Mouse (Mus musculus): ENCODE data around the gene Fbxo42. TPM values are rescaled to one million over a fixed set of nuclear protein-coding genes. Genes with fewer than 3 reads are reported as not detected.

Gene Fbxo42
- polyA plus RNA-seq, 1 experiment from 2014 or later, result 31.9 TPM

GRCm38 (mm10) chr4:141235537-141236111, 87.9 kb downstream of the Fbxo42 start:
- Histone ChIP-seq H3K27ac (replicated peaks; ENCODE audit: low read depth, low read length) (no peak overlapping the region), H3K9me3 (ENCODE audit: control insufficient read depth, low read length) (no peaks in the 10 kb centered on the region), H3K36me3 (ENCODE audit: control insufficient read depth, insufficient read depth, low read length) (no peaks in the 10 kb centered on the region), H3K9ac (replicated peaks; ENCODE audit: low read length) (no peak overlapping the region), H3K4me2 (ENCODE audit: low read length) (no peak overlapping the region), H3K4me3 (replicated peaks; ENCODE audit: low read depth, low read length) (no peak overlapping the region), H3K4me1 (ENCODE audit: control insufficient read depth, insufficient read depth, low read length) (peaks cover 6% of the 10 kb centered on the region; the same call in 1 of the 2 replicates), H3K27me3 (ENCODE audit: control insufficient read depth, insufficient read depth, low read length) (peaks cover 26% of the 10 kb centered on the region)
- WGBS, result 75% methylated on average over 6 of the region's 6 CpGs
- DNase-seq (no peak), ATAC-seq (ENCODE audit: low FRiP score, low TSS enrichment) (no peak)

- H3K27me3 ChIP-seq (ENCODE audit: control insufficient read depth, insufficient read depth, low read length), result peaks cover 39% of the 10 kb centered on the region
- H3K4me2 ChIP-seq (ENCODE audit: low read length), result no peak overlapping the region
- H3K9ac ChIP-seq (replicated peaks; ENCODE audit: low read length), result no peak overlapping the region
- ATAC-seq (ENCODE audit: low FRiP score, low TSS enrichment), result no peak
- no peaks in the 10 kb centered on the region for H3K36me3 ChIP-seq (ENCODE audit: control insufficient read depth, insufficient read depth, low read length)
- 79% methylated on average over 3 of the region's 3 CpGs for WGBS
- H3K4me3 ChIP-seq (replicated peaks; ENCODE audit: low read depth, low read length), result no peak overlapping the region
- peaks cover 6% of the 10 kb centered on the region; the same call in 1 of the 2 replicates for H3K4me1 ChIP-seq (ENCODE audit: control insufficient read depth, insufficient read depth, low read length)
- no peak for DNase-seq
- H3K9me3 ChIP-seq (ENCODE audit: control insufficient read depth, low read length), result no peaks in the 10 kb centered on the region
- no peak overlapping the region for H3K27ac ChIP-seq (replicated peaks; ENCODE audit: low read depth, low read length)
These were observed 89.1 kb downstream of the Fbxo42 start for GRCm38 (mm10) chr4:141236856-141237255.

DNA sequence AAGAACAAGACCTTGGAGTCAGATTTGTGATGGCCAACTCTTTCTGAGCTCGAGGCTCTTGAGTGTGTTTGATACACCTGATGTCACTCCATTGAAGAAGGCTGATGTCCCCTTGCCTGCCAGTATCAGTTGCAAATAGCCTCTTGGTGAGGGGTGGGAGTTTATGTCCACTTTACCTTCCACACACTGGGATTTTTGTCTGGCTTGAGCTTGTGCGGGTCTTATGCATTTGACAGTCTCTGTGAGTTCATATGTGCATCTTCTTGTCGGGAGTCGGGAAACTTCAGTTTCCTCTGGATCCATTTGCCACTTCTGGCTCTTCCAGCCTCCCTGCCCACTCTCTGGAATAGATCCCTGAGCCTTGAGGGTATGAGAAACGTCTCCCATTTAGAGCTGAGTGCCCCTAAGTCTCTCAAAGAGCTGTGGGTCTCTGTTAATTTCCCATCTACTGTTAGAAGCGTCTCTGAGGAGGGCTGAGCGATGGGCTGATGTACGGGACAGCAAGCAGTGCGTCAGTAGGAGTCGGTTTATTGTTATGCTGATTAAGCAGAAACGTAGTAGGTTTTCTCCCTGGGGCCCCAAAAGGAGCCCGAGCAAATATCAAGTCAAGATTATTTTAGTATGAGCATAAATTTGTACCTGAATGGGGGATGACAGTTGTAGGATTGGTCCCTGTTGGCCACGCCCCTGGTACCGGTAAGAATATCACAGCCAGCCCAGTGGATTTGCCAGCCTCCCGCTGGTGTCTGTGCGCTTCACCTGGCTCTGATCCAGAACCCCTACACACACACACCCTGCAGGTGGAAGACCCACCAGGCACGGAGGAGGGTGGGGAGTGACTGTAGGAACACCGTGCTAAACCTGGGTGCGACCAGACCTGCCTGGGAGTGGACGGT, 91.0 kb downstream of the Fbxo42 start:
- Histone ChIP-seq H3K4me2 (ENCODE audit: low read length) (peak overlapping the region; percentile 59), H3K36me3 (ENCODE audit: control insufficient read depth, insufficient read depth, low read length) (no peaks in the 10 kb centered on the region), H3K27me3 (ENCODE audit: control insufficient read depth, insufficient read depth, low read length) (peaks cover 44% of the 10 kb centered on the region), H3K27ac (replicated peaks; ENCODE audit: low read depth, low read length) (no peak overlapping the region), H3K4me1 (ENCODE audit: control insufficient read depth, insufficient read depth, low read length) (peaks cover 13% of the 10 kb centered on the region), H3K9ac (replicated peaks; ENCODE audit: low read length) (peak overlapping the region; percentile 17; the same call in 1 of the 2 replicates), H3K4me3 (replicated peaks; ENCODE audit: low read depth, low read length) (peak overlapping the region; percentile 28), H3K9me3 (ENCODE audit: control insufficient read depth, low read length) (no peaks in the 10 kb centered on the region)
- no peak for ATAC-seq (ENCODE audit: low FRiP score, low TSS enrichment)
- DNase-seq, result no peak
- 3% methylated on average over 20 of the region's 20 CpGs for WGBS

DNA sequence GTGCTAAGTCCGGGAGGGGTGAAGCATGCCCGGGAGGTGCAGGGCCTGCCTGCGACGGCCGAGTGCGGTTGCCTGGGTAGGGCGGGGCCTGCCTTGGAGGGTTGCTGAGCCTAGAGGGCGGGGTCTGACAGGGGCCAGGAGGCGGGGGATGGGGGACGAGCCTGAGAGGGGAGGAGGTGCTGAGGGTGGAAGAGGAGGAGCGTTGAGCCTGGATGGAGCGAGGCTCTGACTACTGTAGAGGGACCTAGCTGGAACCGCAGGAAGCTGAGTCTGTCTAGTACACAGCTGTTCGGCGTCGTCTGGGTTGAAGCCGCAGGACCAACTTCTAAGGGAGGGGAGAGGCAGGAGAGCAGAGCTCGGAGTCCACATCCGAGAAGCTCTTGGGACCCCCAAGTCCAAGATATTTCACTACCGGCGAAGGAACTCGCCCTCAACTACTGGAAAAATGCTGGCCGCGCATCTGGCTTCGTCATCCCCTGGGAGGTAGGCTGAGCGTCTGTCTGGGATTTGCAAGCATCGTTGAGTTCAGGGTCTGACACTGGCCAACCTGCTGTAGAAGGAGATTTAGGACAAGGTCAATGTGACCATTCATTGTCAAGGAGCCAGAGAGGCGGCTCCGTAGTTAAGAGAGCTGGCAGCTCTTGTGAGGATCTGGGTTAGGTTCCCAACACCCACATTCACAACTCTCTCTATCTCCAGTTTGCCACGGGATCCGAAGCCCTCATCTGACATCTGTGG, 91.8 kb downstream of the Fbxo42 start, which contains the start of gene Arhgef19:
Gene Arhgef19 (plus strand): TSS at position 112 of the 738 bp plus-strand sequence.
- H3K4me2 ChIP-seq (ENCODE audit: low read length), result peak within 1 kb of the TSS; percentile 59
- H3K9me3 ChIP-seq (ENCODE audit: control insufficient read depth, low read length), result no peaks in the 10 kb centered on the region
- no peak within 1 kb of the TSS for H3K27ac ChIP-seq (replicated peaks; ENCODE audit: low read depth, low read length)
- whole genome bisulfite sequencing, result 2% methylated on average over 31 of the region's 31 CpGs
- ATAC-seq (ENCODE audit: low FRiP score, low TSS enrichment) (peak; percentile 86), DNase-seq (peak; percentile 80)
- H3K9ac ChIP-seq (replicated peaks; ENCODE audit: low read length), result peak within 1 kb of the TSS; percentile 17; the same call in 1 of the 2 replicates
- H3K27me3 ChIP-seq (ENCODE audit: control insufficient read depth, insufficient read depth, low read length), result peaks cover 44% of the 10 kb centered on the region
- peaks cover 16% of the 10 kb centered on the region for H3K4me1 ChIP-seq (ENCODE audit: control insufficient read depth, insufficient read depth, low read length)
- H3K36me3 ChIP-seq (ENCODE audit: control insufficient read depth, insufficient read depth, low read length), result no peaks in the 10 kb centered on the region
- peak within 1 kb of the TSS; percentile 28 for H3K4me3 ChIP-seq (replicated peaks; ENCODE audit: low read depth, low read length)

DNA sequence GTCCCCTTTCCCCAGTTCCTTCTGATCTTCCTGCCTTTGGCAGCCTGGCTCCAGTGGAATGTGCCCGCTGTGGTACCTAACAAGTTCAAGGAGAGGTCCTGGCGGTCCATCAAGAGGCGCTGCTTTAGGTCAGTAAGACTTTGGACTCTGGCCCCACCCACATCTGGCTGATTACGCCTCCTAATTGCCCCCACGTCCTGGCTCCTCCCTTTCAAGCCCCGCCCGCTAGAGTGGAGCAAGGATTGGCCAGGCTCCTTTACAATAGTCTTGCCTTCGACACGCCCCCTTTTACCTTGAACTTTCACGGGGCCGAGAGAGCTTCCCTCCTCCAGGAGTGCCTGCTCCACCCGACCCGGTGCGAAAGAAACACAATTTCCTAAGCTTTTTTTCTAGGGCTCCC, 92.9 kb downstream of the Fbxo42 start:
- no peak for DNase-seq
- no peaks in the 10 kb centered on the region for H3K36me3 ChIP-seq (ENCODE audit: control insufficient read depth, insufficient read depth, low read length)
- H3K4me1 ChIP-seq (ENCODE audit: control insufficient read depth, insufficient read depth, low read length), result peaks cover 22% of the 10 kb centered on the region
- H3K4me3 ChIP-seq (replicated peaks; ENCODE audit: low read depth, low read length), result no peak overlapping the region
- no peak for ATAC-seq (ENCODE audit: low FRiP score, low TSS enrichment)
- no peak overlapping the region for H3K27ac ChIP-seq (replicated peaks; ENCODE audit: low read depth, low read length)
- peaks cover 50% of the 10 kb centered on the region for H3K27me3 ChIP-seq (ENCODE audit: control insufficient read depth, insufficient read depth, low read length)
- no peak overlapping the region for H3K9ac ChIP-seq (replicated peaks; ENCODE audit: low read length)
- H3K4me2 ChIP-seq (ENCODE audit: low read length), result no peak overlapping the region
- no peaks in the 10 kb centered on the region for H3K9me3 ChIP-seq (ENCODE audit: control insufficient read depth, low read length)
- 2% methylated on average over 14 of the region's 14 CpGs for WGBS

- no peak overlapping the region for H3K27ac ChIP-seq (replicated peaks; ENCODE audit: low read depth, low read length)
- H3K9ac ChIP-seq (replicated peaks; ENCODE audit: low read length), result no peak overlapping the region
- H3K4me2 ChIP-seq (ENCODE audit: low read length), result no peak overlapping the region
- peaks cover 62% of the 10 kb centered on the region for H3K27me3 ChIP-seq (ENCODE audit: control insufficient read depth, insufficient read depth, low read length)
- H3K4me1 ChIP-seq (ENCODE audit: control insufficient read depth, insufficient read depth, low read length), result peaks cover 30% of the 10 kb centered on the region
- DNase-seq, result no peak
- no peak for ATAC-seq (ENCODE audit: low FRiP score, low TSS enrichment)
- no peaks in the 10 kb centered on the region for H3K36me3 ChIP-seq (ENCODE audit: control insufficient read depth, insufficient read depth, low read length)
- H3K4me3 ChIP-seq (replicated peaks; ENCODE audit: low read depth, low read length), result no peak overlapping the region
- no peaks in the 10 kb centered on the region for H3K9me3 ChIP-seq (ENCODE audit: control insufficient read depth, low read length)
- 30% methylated on average over 15 of the region's 15 CpGs for WGBS
These were observed 94.1 kb downstream of the Fbxo42 start for GRCm38 (mm10) chr4:141241861-141242260.

DNA sequence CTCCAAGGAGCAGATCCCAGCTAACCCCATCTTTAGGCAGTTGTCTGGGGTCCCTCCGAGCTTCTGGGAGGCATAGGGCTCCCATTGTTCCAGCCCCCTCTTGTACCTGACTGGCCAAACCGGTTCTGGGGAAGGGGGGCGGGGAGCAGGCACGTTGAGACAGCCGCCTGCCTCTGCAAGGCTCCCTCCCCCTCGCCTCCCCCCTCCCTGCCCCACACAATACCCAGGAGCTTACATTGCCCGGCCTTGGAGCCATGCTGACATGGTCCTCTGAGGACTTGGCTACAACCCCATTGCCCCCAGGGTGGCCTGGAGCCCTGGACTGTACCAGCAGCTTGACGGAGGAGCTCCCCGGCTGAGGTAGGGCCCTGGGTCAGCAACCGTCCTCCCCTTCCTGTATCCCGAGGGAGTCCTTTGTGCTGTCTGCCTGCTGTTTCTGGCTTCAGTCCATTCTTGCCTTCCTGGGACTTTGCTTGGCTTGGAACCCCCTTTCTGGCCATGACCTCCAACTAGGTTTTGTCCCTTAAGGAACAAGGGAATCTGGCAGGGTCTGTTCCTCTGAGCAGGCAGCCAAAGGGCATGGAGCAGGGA, 95.0 kb downstream of the Fbxo42 start:
- Histone ChIP-seq H3K4me3 (replicated peaks; ENCODE audit: low read depth, low read length) (no peak overlapping the region), H3K9me3 (ENCODE audit: control insufficient read depth, low read length) (no peaks in the 10 kb centered on the region), H3K4me1 (ENCODE audit: control insufficient read depth, insufficient read depth, low read length) (peaks cover 39% of the 10 kb centered on the region), H3K4me2 (ENCODE audit: low read length) (no peak overlapping the region), H3K27me3 (ENCODE audit: control insufficient read depth, insufficient read depth, low read length) (peaks cover 70% of the 10 kb centered on the region), H3K27ac (replicated peaks; ENCODE audit: low read depth, low read length) (no peak overlapping the region), H3K36me3 (ENCODE audit: control insufficient read depth, insufficient read depth, low read length) (no peaks in the 10 kb centered on the region), H3K9ac (replicated peaks; ENCODE audit: low read length) (no peak overlapping the region)
- 8% methylated on average over 11 of the region's 11 CpGs for WGBS
- DNase-seq (peak; percentile 26), ATAC-seq (ENCODE audit: low FRiP score, low TSS enrichment) (no peak)

DNA sequence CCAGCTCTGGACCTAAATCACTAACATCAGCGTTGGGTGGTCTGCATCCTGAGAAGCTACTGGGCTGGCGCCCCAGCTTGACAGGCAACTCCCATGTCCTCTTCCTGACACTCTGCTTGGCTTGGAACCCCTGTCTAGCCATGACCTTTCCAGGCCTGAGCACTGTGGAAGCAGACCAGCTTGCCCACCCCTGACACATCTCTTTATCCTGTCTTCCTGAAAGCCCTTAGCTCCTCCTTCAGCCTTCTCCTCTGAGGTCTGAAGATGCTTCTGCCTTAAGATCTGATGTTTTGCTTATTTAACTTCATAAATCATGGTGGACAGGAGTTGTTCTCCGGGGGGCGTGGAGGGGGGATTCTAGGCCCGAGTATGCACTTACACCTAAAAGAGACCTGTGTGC, 95.9 kb downstream of the Fbxo42 start:
- ATAC-seq (ENCODE audit: low FRiP score, low TSS enrichment) (no peak), DNase-seq (no peak)
- Histone ChIP-seq H3K27ac (replicated peaks; ENCODE audit: low read depth, low read length) (no peak overlapping the region), H3K4me1 (ENCODE audit: control insufficient read depth, insufficient read depth, low read length) (peaks cover 41% of the 10 kb centered on the region), H3K9me3 (ENCODE audit: control insufficient read depth, low read length) (no peaks in the 10 kb centered on the region), H3K27me3 (ENCODE audit: control insufficient read depth, insufficient read depth, low read length) (peaks cover 72% of the 10 kb centered on the region), H3K4me3 (replicated peaks; ENCODE audit: low read depth, low read length) (no peak overlapping the region), H3K4me2 (ENCODE audit: low read length) (no peak overlapping the region), H3K36me3 (ENCODE audit: control insufficient read depth, insufficient read depth, low read length) (no peaks in the 10 kb centered on the region), H3K9ac (replicated peaks; ENCODE audit: low read length) (no peak overlapping the region)
- WGBS, result 69% methylated on average over 5 of the region's 5 CpGs

Measured in midbrain, embryonic 14.5 days (tissue).